Mouse (Mus musculus) monocyte, adult 5-6 weeks (primary cell): ENCODE results near the gene Agtr1b. TPM values are rescaled to one million over a fixed set of nuclear protein-coding genes. Genes with fewer than 3 reads are reported as not detected.

ENCODE experiments used
- total RNA-seq: library from RNA; stranded (forward); fragments of 200-1000, 200-491, 200-594 nt; gene quantifications from 3 replicates; pipeline ENCODE4 v1.2.3, GENCODE M21; 2017

Agtr1b gene
- total RNA-seq, 1 experiment from 2014 or later, result not detected

Other genes starting within 250 kb of the Agtr1b start
- gene Gyg, start 211.9 kb downstream of the Agtr1b start, total RNA-seq, result 43.3 to 50.7 TPM (median 50.6 TPM) in 3 replicates
- gene Cpa3, start 125.0 kb downstream of the Agtr1b start, total RNA-seq, result 7.3 to 28.7 TPM (median 27.7 TPM) in 3 replicates
- not detected in 3 replicates for gene Cpb1, start 91.4 kb downstream of the Agtr1b start, total RNA-seq